Comparison of ENCODE assay signal across 17 mouse cellular contexts in genomic region chr2:6450544-6450943, GRCm38 (mm10).
DNase-seq lines count a peak whose midpoint lies in the region; ATAC-seq lines count a peak whose summit lies in the region.
"Had no signal": no experiment of that assay in that cellular context is flagged by ENCODE, and none has a peak within 500 bp of the region (broad histone marks: within the 10 kb centered on the region; RNA-seq: fewer than 3 reads in every experiment).

No protein-coding gene starts in this region.

- H3K27ac ChIP-seq in forebrain, embryonic 15.5 days (replicated peaks) = no peak overlapping the region
- H3K27ac ChIP-seq: embryonic facial prominence, embryonic 12.5 days; heart, embryonic 13.5 days; limb, embryonic 12.5 days; midbrain, embryonic 15.5 days had no signal

- no peak overlapping the region for H3K9ac ChIP-seq in forebrain, embryonic 15.5 days (replicated peaks)
- H3K9ac ChIP-seq: embryonic facial prominence, embryonic 12.5 days; heart, embryonic 13.5 days; limb, embryonic 12.5 days; liver, postnatal 0 days; midbrain, embryonic 15.5 days had no signal

- DNase-seq in layer of hippocampus, adult 11-12 months (ENCODE audit: low spot score) = peak; percentile 43
- DNase-seq in layer of hippocampus, postnatal 36 days = no peak
- peak; percentile 24 for DNase-seq in Muller cell, postnatal 12 days (ENCODE audit: inconsistent ontology term)
- peak; percentile 57 to 63 for DNase-seq in cerebellum, adult 18-20 months
- DNase-seq in gastrocnemius, postnatal 10 days = no peak
- no peak for DNase-seq in kidney, adult 11 months
- DNase-seq in embryo, embryonic 10 days (ENCODE audit: low spot score) = no peak
- DNase-seq: adrenal gland, postnatal 25 days; liver, postnatal 0 days; lung, postnatal 36 days had no signal

- H3K36me3 ChIP-seq in forebrain, embryonic 15.5 days = no peaks in the 10 kb centered on the region
- H3K36me3 ChIP-seq: embryonic facial prominence, embryonic 12.5 days; limb, embryonic 12.5 days; midbrain, embryonic 15.5 days had no signal

- no peak overlapping the region for H3K4me3 ChIP-seq in forebrain, embryonic 15.5 days
- H3K4me3 ChIP-seq: embryonic facial prominence, embryonic 12.5 days; heart, embryonic 13.5 days; limb, embryonic 12.5 days; midbrain, embryonic 15.5 days had no signal

- H3K4me2 ChIP-seq in forebrain, embryonic 15.5 days (replicated peaks) = no peak overlapping the region
- H3K4me2 ChIP-seq: embryonic facial prominence, embryonic 12.5 days; heart, embryonic 13.5 days; limb, embryonic 12.5 days; midbrain, embryonic 15.5 days had no signal

- no peaks in the 10 kb centered on the region for H3K9me3 ChIP-seq in forebrain, embryonic 15.5 days
- H3K9me3 ChIP-seq: embryonic facial prominence, embryonic 12.5 days; G1E; heart, embryonic 13.5 days; limb, embryonic 12.5 days; midbrain, embryonic 15.5 days had no signal

- H3K4me1 ChIP-seq in forebrain, embryonic 15.5 days = peaks cover 22% of the 10 kb centered on the region
- H3K4me1 ChIP-seq: embryonic facial prominence, embryonic 12.5 days; midbrain, embryonic 15.5 days had no signal

- H3K27me3 ChIP-seq in forebrain, embryonic 15.5 days = no peaks in the 10 kb centered on the region
- H3K27me3 ChIP-seq: embryonic facial prominence, embryonic 12.5 days; heart, embryonic 13.5 days; limb, embryonic 12.5 days; midbrain, embryonic 15.5 days had no signal

- WGBS in forebrain, embryonic 15.5 days = 36% methylated on average over 3 of the region's 3 CpGs

- peak; percentile 55; the same call in 1 of the 2 replicates for ATAC-seq in forebrain, embryonic 15.5 days (replicated peaks)
- ATAC-seq: inflammation-experienced regulatory T-cells, adult 6 months; midbrain, embryonic 15.5 days had no signal

Comparison
In these comparisons a context has a peak if more than half of its experiments do, and no peak if none do; other contexts are left out.
1. DNase-seq: peak in layer of hippocampus, adult 11-12 months (single experiment), Muller cell, postnatal 12 days (single experiment) and cerebellum, adult 18-20 months (2 of 2); none in layer of hippocampus, postnatal 36 days (0 of 2), gastrocnemius, postnatal 10 days (single experiment), kidney, adult 11 months (single experiment) and embryo, embryonic 10 days (single experiment).